Mouse (Mus musculus): ENCODE data around the gene Gm6217. TPM values are rescaled to one million over a fixed set of nuclear protein-coding genes. Genes with fewer than 3 reads are reported as not detected.

Gm6217 gene
- polyA plus RNA-seq, 1 experiment from 2014 or later, result not detected

Other genes with a start within 250 kb of the Gm6217 start
- gene Mff, start 206.5 kb downstream of the Gm6217 start, polyA plus RNA-seq (2014; fragmentation: Nextera tagmentation; extraction: Ambion mirVana), result 260 and 266 TPM in 2 replicates
- not detected in 2 replicates for gene Tm4sf20, start 162.9 kb downstream of the Gm6217 start, polyA plus RNA-seq (2014; fragmentation: Nextera tagmentation; extraction: Ambion mirVana)
- not detected in 2 replicates for gene Gm47791, start 160.2 kb downstream of the Gm6217 start, polyA plus RNA-seq (2014; fragmentation: Nextera tagmentation; extraction: Ambion mirVana)
- gene Agfg1, start 91.9 kb downstream of the Gm6217 start, polyA plus RNA-seq (2014; fragmentation: Nextera tagmentation; extraction: Ambion mirVana), result 48.6 and 51.6 TPM in 2 replicates
- gene A030005L19Rik, start 18.1 kb downstream of the Gm6217 start, polyA plus RNA-seq (2014; fragmentation: Nextera tagmentation; extraction: Ambion mirVana), result not detected in 2 replicates
- not detected in 2 replicates for gene A030014E15Rik, start 6.5 kb downstream of the Gm6217 start, polyA plus RNA-seq (2014; fragmentation: Nextera tagmentation; extraction: Ambion mirVana)
- not detected in 2 replicates for gene A030003K21Rik, start 12.0 kb upstream of the Gm6217 start, polyA plus RNA-seq (2014; fragmentation: Nextera tagmentation; extraction: Ambion mirVana)
- gene Gm7544, start 24.6 kb upstream of the Gm6217 start, polyA plus RNA-seq (2014; fragmentation: Nextera tagmentation; extraction: Ambion mirVana), result not detected in 2 replicates
- not detected in 2 replicates for gene Gm47955, start 28.9 kb upstream of the Gm6217 start, polyA plus RNA-seq (2014; fragmentation: Nextera tagmentation; extraction: Ambion mirVana)
- gene Gm47959, start 69.1 kb upstream of the Gm6217 start, polyA plus RNA-seq (2014; fragmentation: Nextera tagmentation; extraction: Ambion mirVana), result not detected in 2 replicates
- gene Slc19a3, start 107.0 kb upstream of the Gm6217 start, polyA plus RNA-seq (2014; fragmentation: Nextera tagmentation; extraction: Ambion mirVana), result 0.35 and 0.60 TPM in 2 replicates
- gene Krtap28-10, start 111.1 kb upstream of the Gm6217 start, polyA plus RNA-seq (2014; fragmentation: Nextera tagmentation; extraction: Ambion mirVana), result not detected in 2 replicates
- not detected in 2 replicates for gene Gm47969, start 113.5 kb upstream of the Gm6217 start, polyA plus RNA-seq (2014; fragmentation: Nextera tagmentation; extraction: Ambion mirVana)
- gene A030005K14Rik, start 128.0 kb upstream of the Gm6217 start, polyA plus RNA-seq (2014; fragmentation: Nextera tagmentation; extraction: Ambion mirVana), result not detected in 2 replicates
- not detected in 2 replicates for gene Krtap28-13, start 129.5 kb upstream of the Gm6217 start, polyA plus RNA-seq (2014; fragmentation: Nextera tagmentation; extraction: Ambion mirVana)
- not detected in 2 replicates for gene Ccl20, start 185.4 kb upstream of the Gm6217 start, polyA plus RNA-seq (2014; fragmentation: Nextera tagmentation; extraction: Ambion mirVana)
- not detected in 2 replicates for gene Daw1, start 228.4 kb upstream of the Gm6217 start, polyA plus RNA-seq (2014; fragmentation: Nextera tagmentation; extraction: Ambion mirVana)

All from embryonic facial prominence, embryonic 11.5 days (tissue).